31 mouse cellular contexts compared by ENCODE assay signal in genomic region chr2:125476231-125476630, GRCm38 (mm10). TPM values are rescaled to one million over a fixed set of nuclear protein-coding genes. Genes with fewer than 3 reads are reported as not detected.
DNase-seq lines count a peak whose midpoint lies in the region; ATAC-seq and TF ChIP-seq lines count a peak whose summit lies in the region.
"Had no signal": no experiment of that assay in that cellular context is flagged by ENCODE, and none has a peak within 500 bp of the region (broad histone marks: within the 10 kb centered on the region; RNA-seq: fewer than 3 reads in every experiment).

No protein-coding gene starts in this region.

- ATAC-seq in heart, embryonic 14.5 days (ENCODE audit: insufficient number of reproducible peaks, insufficient read depth, low FRiP score, low read depth), result no peak
- peak; percentile 16 for ATAC-seq in lung, postnatal 0 days
- ATAC-seq: forebrain, postnatal 0 days; hindbrain, postnatal 0 days; intestine, embryonic 15.5 days; liver, embryonic 12.5 days; liver, postnatal 0 days; Patski had no signal

- H3K4me3 ChIP-seq in gastrocnemius, adult 2 months, result no peak overlapping the region
- no peak overlapping the region for H3K4me3 ChIP-seq in heart, embryonic 14.5 days (ENCODE audit: control insufficient read depth in 1 of 2, insufficient read depth in 1 of 2, low read depth in 1 of 2, low read length in 2 of 2)
- no peak overlapping the region for H3K4me3 ChIP-seq in lung, postnatal 0 days (ENCODE audit: low read depth, low read length)
- H3K4me3 ChIP-seq in lung, adult 2 months (replicated peaks; ENCODE audit: extremely low read depth, low read depth, low read length), result no peak overlapping the region
- H3K4me3 ChIP-seq: embryonic facial prominence, embryonic 10.5 days; embryonic facial prominence, embryonic 15.5 days; forebrain, embryonic 12.5 days; hindbrain, embryonic 12.5 days; intestine, embryonic 15.5 days; liver, embryonic 12.5 days had no signal

- no peak for DNase-seq in gastrocnemius, adult 2 months
- DNase-seq in gastrocnemius, postnatal 4 days (ENCODE audit: low spot score in 2 of 2), result no peak
- no peak for DNase-seq in heart, postnatal 25 days (ENCODE audit: low spot score)
- DNase-seq in lung, postnatal 0 days (ENCODE audit: low spot score), result peak; percentile 49
- no peak for DNase-seq in lung, adult 2 months
- no peak for DNase-seq in natural killer cell, adult 2 months (ENCODE audit: low spot score in 2 of 2)
- DNase-seq: adrenal gland, postnatal 14 days; cerebellum, adult 11 months; cerebellum, adult 9-10 months; forebrain, postnatal 0 days; gastrocnemius, postnatal 10 days; kidney, adult 2 months; layer of hippocampus, postnatal 36 days; left cerebral cortex, postnatal 4 days; liver, postnatal 0 days; midbrain, embryonic 14.5 days; thymus, adult 2 months; thymus, postnatal 36 days had no signal

- H3K4me2 ChIP-seq in heart, embryonic 14.5 days (ENCODE audit: low read length), result no peak overlapping the region
- no peak overlapping the region for H3K4me2 ChIP-seq in lung, postnatal 0 days (replicated peaks; ENCODE audit: low read depth, low read length)
- H3K4me2 ChIP-seq: embryonic facial prominence, embryonic 15.5 days; forebrain, embryonic 12.5 days; hindbrain, embryonic 12.5 days; intestine, embryonic 15.5 days; liver, embryonic 12.5 days had no signal

- H3K9me3 ChIP-seq in heart, embryonic 14.5 days (ENCODE audit: control insufficient read depth, low read length), result no peaks in the 10 kb centered on the region
- H3K9me3 ChIP-seq in lung, postnatal 0 days (ENCODE audit: low read length), result no peaks in the 10 kb centered on the region
- H3K9me3 ChIP-seq: embryonic facial prominence, embryonic 10.5 days; embryonic facial prominence, embryonic 15.5 days; forebrain, embryonic 12.5 days; hindbrain, embryonic 12.5 days; intestine, embryonic 15.5 days; liver, embryonic 12.5 days had no signal

- 37% methylated on average over 3 of the region's 3 CpGs for WGBS in heart, embryonic 14.5 days
- 50% methylated on average over 3 of the region's 3 CpGs for WGBS in lung, postnatal 0 days
- 51% methylated on average over 3 of the region's 3 CpGs for WGBS in lung, adult 2 months

- no peak overlapping the region for H3K9ac ChIP-seq in heart, embryonic 14.5 days (ENCODE audit: low read length)
- H3K9ac ChIP-seq in lung, postnatal 0 days (replicated peaks; ENCODE audit: low read depth), result no peak overlapping the region
- H3K9ac ChIP-seq: embryonic facial prominence, embryonic 15.5 days; forebrain, embryonic 12.5 days; forebrain, postnatal 0 days; hindbrain, embryonic 12.5 days; intestine, embryonic 15.5 days; liver, embryonic 12.5 days; liver, postnatal 0 days had no signal

- peaks cover 7% of the 10 kb centered on the region; the same call in 1 of the 2 replicates for H3K36me3 ChIP-seq in heart, embryonic 14.5 days (ENCODE audit: control insufficient read depth, insufficient read depth, low read length)
- H3K36me3 ChIP-seq in lung, postnatal 0 days (ENCODE audit: insufficient read depth, low read length), result no peaks in the 10 kb centered on the region
- H3K36me3 ChIP-seq: forebrain, embryonic 12.5 days; hindbrain, embryonic 12.5 days; intestine, embryonic 15.5 days; liver, embryonic 12.5 days had no signal

- no peaks in the 10 kb centered on the region for H3K27me3 ChIP-seq in heart, embryonic 14.5 days (ENCODE audit: control insufficient read depth, insufficient read depth, low read length)
- no peaks in the 10 kb centered on the region for H3K27me3 ChIP-seq in lung, postnatal 0 days (replicated peaks; ENCODE audit: insufficient read depth, low read length)
- H3K27me3 ChIP-seq: embryonic facial prominence, embryonic 15.5 days; forebrain, embryonic 12.5 days; hindbrain, embryonic 12.5 days; intestine, embryonic 15.5 days; liver, embryonic 12.5 days; Patski had no signal

- intact Hi-C loops in gastrocnemius, adult 2 months (cut with DNase I), result no loop called here
- intact Hi-C loops in heart, postnatal 25 days (cut with DNase I), result no loop called here

- no peak for TF ChIP-seq POLR2A in lung, adult 2 months (IDR thresholded peaks at IDR 0.05; ENCODE audit: borderline replicate concordance, extremely low read depth, low read depth, low read length)

- H3K27ac ChIP-seq in gastrocnemius, adult 2 months, result peak overlapping the region; percentile 49; the same call in 1 of the 2 replicates
- peak overlapping the region; percentile 22 to 25; a peak in 2 of 4 replicates for H3K27ac ChIP-seq in heart, embryonic 14.5 days (replicated peaks in 1 of 2; ENCODE audit: control insufficient read depth in 1 of 2, insufficient read depth in 1 of 2, low read depth in 2 of 2, low read length in 2 of 2)
- no peak overlapping the region for H3K27ac ChIP-seq in lung, postnatal 0 days (ENCODE audit: low read length)
- H3K27ac ChIP-seq: embryonic facial prominence, embryonic 10.5 days; embryonic facial prominence, embryonic 15.5 days; forebrain, embryonic 12.5 days; hindbrain, embryonic 12.5 days; hindbrain, postnatal 0 days; intestine, embryonic 15.5 days; kidney, postnatal 0 days; liver, embryonic 12.5 days had no signal

- no peak for TF ChIP-seq CTCF in gastrocnemius, adult 2 months (IDR thresholded peaks at IDR 0.05)
- no peak for TF ChIP-seq CTCF in lung, postnatal 0 days (IDR thresholded peaks at IDR 0.05)
- TF ChIP-seq CTCF in lung, adult 2 months (IDR thresholded peaks at IDR 0.05; ENCODE audit: insufficient read depth, low read length), result no peak

- TF ChIP-seq EP300 in lung, postnatal 0 days (IDR thresholded peaks at IDR 0.05), result no peak

- H3K4me1 ChIP-seq in heart, embryonic 14.5 days (ENCODE audit: control insufficient read depth in 2 of 2, insufficient read depth in 2 of 2, low read length in 2 of 2), result peaks cover 16 to 46% of the 10 kb centered on the region in 2 experiments
- peaks cover 7% of the 10 kb centered on the region; the same call in 1 of the 2 replicates for H3K4me1 ChIP-seq in lung, postnatal 0 days (ENCODE audit: insufficient read depth, low read depth, low read length)
- peaks cover 12% of the 10 kb centered on the region for H3K4me1 ChIP-seq in lung, adult 2 months (ENCODE audit: control insufficient read depth, insufficient read depth, low read length)
- H3K4me1 ChIP-seq: embryonic facial prominence, embryonic 10.5 days; forebrain, embryonic 12.5 days; hindbrain, embryonic 12.5 days; intestine, embryonic 15.5 days; liver, embryonic 12.5 days had no signal

RNA-seq across cellular contexts. Expression of gene Gm9913, which starts 28.7 kb away (rescaled TPM):
- under 1 TPM in 1 of 2 experiments, not detected in 1; 0.08 TPM for total RNA-seq in gastrocnemius, adult 2 months (2021)
- total RNA-seq in gastrocnemius, postnatal 4 days (2021), result under 1 TPM; 0.36 to 0.49 TPM
- 0.36 and 0.49 TPM in 2 replicates for polyA plus RNA-seq in heart, embryonic 14.5 days (2014; fragmentation: Nextera tagmentation; extraction: Ambion mirVana)
- total RNA-seq in heart, postnatal 25 days (2021), result under 1 TPM; 0.08 to 0.42 TPM
- 0.33 and 0.68 TPM in 2 replicates for polyA plus RNA-seq in lung, postnatal 0 days (2015; fragmentation: Nextera tagmentation; extraction: Ambion mirVana)
- 0.43 and 0.52 TPM in 2 replicates for polyA plus RNA-seq in lung, adult 2 months (2012; rRNA removed)
- total RNA-seq: granulocyte monocyte progenitor cell, adult 5-6 weeks; hindbrain, postnatal 0 days; MEL; neutrophil, adult 5-6 weeks had no signal
- polyA plus RNA-seq: liver, postnatal 0 days; midbrain, embryonic 14.5 days had no signal

RNA-seq across cellular contexts. Expression of gene Fbn1, which starts 31.6 kb away (rescaled TPM):
- 10 to 100 TPM; 33.1 to 55.3 TPM for total RNA-seq in gastrocnemius, adult 2 months (2021)
- 100 to 1,000 TPM; 389 to 440 TPM for total RNA-seq in gastrocnemius, postnatal 4 days (2021)
- 28.9 and 33.6 TPM in 2 replicates for polyA plus RNA-seq in heart, embryonic 14.5 days (2014; fragmentation: Nextera tagmentation; extraction: Ambion mirVana)
- 10 to 100 TPM; 74.5 to 83.0 TPM for total RNA-seq in heart, postnatal 25 days (2021)
- 23.6 and 25.7 TPM in 2 replicates for polyA plus RNA-seq in lung, postnatal 0 days (2015; fragmentation: Nextera tagmentation; extraction: Ambion mirVana)
- 20.2 and 30.6 TPM in 2 replicates for polyA plus RNA-seq in lung, adult 2 months (2012; rRNA removed)
- total RNA-seq: MEL had no signal

Comparison
In these comparisons a context has a peak if more than half of its experiments do, and no peak if none do; other contexts are left out.
1. RNA of gene Fbn1, which starts 31.6 kb away (total RNA-seq): 389 to 440 TPM in gastrocnemius, postnatal 4 days; 74.5 to 83.0 TPM in heart, postnatal 25 days and 33.1 to 55.3 TPM in gastrocnemius, adult 2 months; every median in the first group is over 4 times any median in the second.